Mouse (Mus musculus): ENCODE data around the gene Vkorc1. TPM values are rescaled to one million over a fixed set of nuclear protein-coding genes. Genes with fewer than 3 reads are reported as not detected.
"Not testable (repeated sequence)": the region's sequence is repeated elsewhere in the genome, so short reads cannot be mapped to it uniquely, and the experiment has no call there.

Vkorc1 gene
- total RNA-seq (2012; rRNA removed) = 88.5 and 115 TPM in 2 replicates

- Histone ChIP-seq H3K36me3 (ENCODE audit: control insufficient read depth, insufficient read depth, low read length, poor library complexity, severe bottlenecking) (peaks cover 7% of the 10 kb centered on the region; the same call in 1 of the 2 replicates), H3K9me3 (ENCODE audit: control insufficient read depth, insufficient read depth, low read depth, low read length) (no peaks in the 10 kb centered on the region), H3K27ac (ENCODE audit: insufficient read depth, low read depth, low read length, poor library complexity, severe bottlenecking) (0 out of 2 replicates have a peak within 1 kb of the TSS, but pooled peaks have one; percentile 22), H3K4me1 (ENCODE audit: control insufficient read depth in 2 of 2, insufficient read depth in 2 of 2, low read length in 2 of 2, poor library complexity in 1 of 2) (peaks cover 0 to 5% of the 10 kb centered on the region in 2 experiments; a peak in 1 of 4 replicates), H3K9ac (ENCODE audit: insufficient read depth, low read depth, low read length, poor library complexity, severe bottlenecking) (peak within 1 kb of the TSS; percentile 60), H3K4me3 (ENCODE audit: insufficient read depth in 1 of 2, low read depth in 1 of 2, low read length in 2 of 2, poor library complexity in 1 of 2, severe bottlenecking in 1 of 2) (peak within 1 kb of the TSS; percentile 71 to 78)
- DNase-seq (ENCODE audit: low read depth, low spot score) = peak; percentile 93
- in situ Hi-C loops (cut with MboI; ENCODE audit: low sequenced_read_pairs in 2 of 2, unreplicated experiment in 2 of 2) = no loop called here
- TF ChIP-seq CHD2 (IDR thresholded peaks at IDR 0.05; ENCODE audit: low read depth, low read length) (peak; percentile 51; the same call in 1 of the 2 replicates), MAFK (IDR thresholded peaks at IDR 0.05; ENCODE audit: insufficient read depth, low read depth, low read length) (no peak), ZC3H11A (IDR thresholded peaks at IDR 0.05; ENCODE audit: borderline replicate concordance, low read depth, low read length) (no peak), HCFC1 (IDR thresholded peaks at IDR 0.05; ENCODE audit: borderline replicate concordance, insufficient read depth, low read length) (peak; percentile 93), ZNF384 (IDR thresholded peaks at IDR 0.05; ENCODE audit: low read depth, low read length) (no peak)
These were observed at the start of gene Vkorc1, which contains the start of gene Gm21974 for GRCm38 (mm10) chr7:127895442-127895841. Gene Vkorc1 (minus strand): TSS chr7:127895617. Gene Gm21974 (minus strand): TSS chr7:127895454.

- Histone ChIP-seq H3K36me3 (ENCODE audit: control insufficient read depth, insufficient read depth, low read length, poor library complexity, severe bottlenecking) (no peaks in the 10 kb centered on the region), H3K9ac (ENCODE audit: insufficient read depth, low read depth, low read length, poor library complexity, severe bottlenecking) (peak overlapping the region; percentile 62), H3K27ac (ENCODE audit: insufficient read depth, low read depth, low read length, poor library complexity, severe bottlenecking) (no peak overlapping the region), H3K9me3 (ENCODE audit: control insufficient read depth, insufficient read depth, low read depth, low read length) (no peaks in the 10 kb centered on the region), H3K4me1 (ENCODE audit: control insufficient read depth in 2 of 2, insufficient read depth in 2 of 2, low read length in 2 of 2, poor library complexity in 1 of 2) (peaks cover 0 to 5% of the 10 kb centered on the region in 2 experiments; a peak in 1 of 4 replicates), H3K4me3 (ENCODE audit: insufficient read depth in 1 of 2, low read depth in 1 of 2, low read length in 2 of 2, poor library complexity in 1 of 2, severe bottlenecking in 1 of 2) (peak overlapping the region; percentile 48 to 65)
- in situ Hi-C loops (cut with MboI; ENCODE audit: low sequenced_read_pairs in 2 of 2, unreplicated experiment in 2 of 2) = no loop called here
- TF ChIP-seq MAFK (IDR thresholded peaks at IDR 0.05; ENCODE audit: insufficient read depth, low read depth, low read length) = no peak
- no peak for TF ChIP-seq CHD2 (IDR thresholded peaks at IDR 0.05; ENCODE audit: low read depth, low read length)
- no peak for DNase-seq (ENCODE audit: low read depth, low spot score)
These were observed 49.2 kb upstream of the Vkorc1 start for GRCm38 (mm10) chr7:127944614-127945013.

DNA sequence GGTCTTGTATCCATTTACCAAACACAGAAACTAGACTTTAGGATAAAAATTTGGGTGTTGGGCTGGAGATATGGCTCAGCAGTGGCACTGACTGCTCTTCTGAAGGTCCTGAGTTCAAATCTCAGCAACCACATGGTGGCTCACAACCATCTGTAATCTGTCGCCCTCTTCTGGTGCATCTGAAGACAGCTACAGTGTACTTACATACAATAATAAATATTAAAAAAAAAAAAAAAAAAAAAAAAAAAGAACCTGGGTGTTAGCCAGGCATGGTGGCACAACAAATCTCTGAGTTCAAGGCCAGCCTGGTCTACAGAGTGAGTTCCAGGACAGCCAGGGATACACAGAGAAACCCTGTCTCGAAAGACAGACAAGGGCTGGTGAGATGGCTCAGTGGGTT is 46.7 kb upstream of the Vkorc1 start:
- H3K36me3 ChIP-seq (ENCODE audit: control insufficient read depth, insufficient read depth, low read length, poor library complexity, severe bottlenecking); H3K4me1 ChIP-seq (ENCODE audit: control insufficient read depth in 2 of 2, insufficient read depth in 2 of 2, low read length in 2 of 2, poor library complexity in 1 of 2); H3K9me3 ChIP-seq (ENCODE audit: control insufficient read depth, insufficient read depth, low read depth, low read length); H3K27ac ChIP-seq (ENCODE audit: insufficient read depth, low read depth, low read length, poor library complexity, severe bottlenecking); H3K4me3 ChIP-seq (ENCODE audit: insufficient read depth in 1 of 2, low read depth in 1 of 2, low read length in 2 of 2, poor library complexity in 1 of 2, severe bottlenecking in 1 of 2); DNase-seq (ENCODE audit: low read depth, low spot score); H3K9ac ChIP-seq (ENCODE audit: insufficient read depth, low read depth, low read length, poor library complexity, severe bottlenecking); in situ Hi-C loops (cut with MboI; ENCODE audit: low sequenced_read_pairs in 2 of 2, unreplicated experiment in 2 of 2): not testable (repeated sequence)
- peak; percentile 79 for TF ChIP-seq ZNF384 (IDR thresholded peaks at IDR 0.05; ENCODE audit: low read depth, low read length)

GRCm38 (mm10) chr7:127936216-127936884 is 40.9 kb upstream of the Vkorc1 start:
- no peak for DNase-seq (ENCODE audit: low read depth, low spot score)
- no peaks in the 10 kb centered on the region for H3K9me3 ChIP-seq (ENCODE audit: control insufficient read depth, insufficient read depth, low read depth, low read length)
- TF ChIP-seq MAFK (IDR thresholded peaks at IDR 0.05; ENCODE audit: insufficient read depth, low read depth, low read length) = no peak
- H3K9ac ChIP-seq (ENCODE audit: insufficient read depth, low read depth, low read length, poor library complexity, severe bottlenecking) = peak overlapping the region; percentile 91
- in situ Hi-C loops (cut with MboI; ENCODE audit: low sequenced_read_pairs in 2 of 2, unreplicated experiment in 2 of 2) = no loop called here
- peaks cover 11 to 23% of the 10 kb centered on the region in 2 experiments; a peak in 3 of 4 replicates for H3K4me1 ChIP-seq (ENCODE audit: control insufficient read depth in 2 of 2, insufficient read depth in 2 of 2, low read length in 2 of 2, poor library complexity in 1 of 2)
- H3K27ac ChIP-seq (ENCODE audit: insufficient read depth, low read depth, low read length, poor library complexity, severe bottlenecking) = no peak overlapping the region; the same call in 1 of the 2 replicates
- H3K36me3 ChIP-seq (ENCODE audit: control insufficient read depth, insufficient read depth, low read length, poor library complexity, severe bottlenecking) = no peaks in the 10 kb centered on the region
- peak overlapping the region; percentile 81 to 89 for H3K4me3 ChIP-seq (ENCODE audit: insufficient read depth in 1 of 2, low read depth in 1 of 2, low read length in 2 of 2, poor library complexity in 1 of 2, severe bottlenecking in 1 of 2)

GRCm38 (mm10) chr7:127935748-127936159 is 40.3 kb upstream of the Vkorc1 start:
- Histone ChIP-seq H3K4me3 (ENCODE audit: insufficient read depth in 1 of 2, low read depth in 1 of 2, low read length in 2 of 2, poor library complexity in 1 of 2, severe bottlenecking in 1 of 2) (peak overlapping the region; percentile 81 to 89), H3K27ac (ENCODE audit: insufficient read depth, low read depth, low read length, poor library complexity, severe bottlenecking) (0 out of 2 replicates have a peak overlapping the region, but pooled peaks have one; percentile 7), H3K9ac (ENCODE audit: insufficient read depth, low read depth, low read length, poor library complexity, severe bottlenecking) (peak overlapping the region; percentile 91), H3K9me3 (ENCODE audit: control insufficient read depth, insufficient read depth, low read depth, low read length) (no peaks in the 10 kb centered on the region), H3K4me1 (ENCODE audit: control insufficient read depth in 2 of 2, insufficient read depth in 2 of 2, low read length in 2 of 2, poor library complexity in 1 of 2) (peaks cover 13 to 26% of the 10 kb centered on the region in 2 experiments; a peak in 3 of 4 replicates), H3K36me3 (ENCODE audit: control insufficient read depth, insufficient read depth, low read length, poor library complexity, severe bottlenecking) (no peaks in the 10 kb centered on the region)
- in situ Hi-C loops (cut with MboI; ENCODE audit: low sequenced_read_pairs in 2 of 2, unreplicated experiment in 2 of 2) = no loop called here
- TF ChIP-seq CHD2 (IDR thresholded peaks at IDR 0.05; ENCODE audit: low read depth, low read length) (no peak), HCFC1 (IDR thresholded peaks at IDR 0.05; ENCODE audit: borderline replicate concordance, insufficient read depth, low read length) (0 out of 2 replicates have a peak, but pooled peaks have one; percentile 4)
- no peak for DNase-seq (ENCODE audit: low read depth, low spot score)
